Mouse (Mus musculus) granulocyte monocyte progenitor cell, adult 5-6 weeks (primary cell): Measurements from ENCODE around the gene Lcn8. TPM values are rescaled to one million over a fixed set of nuclear protein-coding genes. Genes with fewer than 3 reads are reported as not detected.
"Not testable (repeated sequence)": the region's sequence is repeated elsewhere in the genome, so short reads cannot be mapped to it uniquely, and the experiment has no call there.

Experiments used
- ATAC-seq: replicated peaks from 2 replicates; pipeline ENCODE4 v1.8.0; 2016; ENCODE audit warnings: mild to moderate bottlenecking, moderate TSS enrichment, inconsistent platforms; ENCODE audit not compliant: poor library complexity, severe bottlenecking
- total RNA-seq, 2 experiments: library from RNA; stranded (forward) in 1 of 2; stranded (reverse) in 1 of 2; fragments of 200-712, 200-1000 nt in 1 of 2; fragments of >200 nt in 1 of 2; fragmentation: Nextera tagmentation in 1 of 2; gene quantifications; 2 replicates each; pipeline ENCODE4 v1.2.3; 2014 to 2017

Lcn8 gene
- total RNA-seq, 2 experiments from 2014 or later = not detected

DNA sequence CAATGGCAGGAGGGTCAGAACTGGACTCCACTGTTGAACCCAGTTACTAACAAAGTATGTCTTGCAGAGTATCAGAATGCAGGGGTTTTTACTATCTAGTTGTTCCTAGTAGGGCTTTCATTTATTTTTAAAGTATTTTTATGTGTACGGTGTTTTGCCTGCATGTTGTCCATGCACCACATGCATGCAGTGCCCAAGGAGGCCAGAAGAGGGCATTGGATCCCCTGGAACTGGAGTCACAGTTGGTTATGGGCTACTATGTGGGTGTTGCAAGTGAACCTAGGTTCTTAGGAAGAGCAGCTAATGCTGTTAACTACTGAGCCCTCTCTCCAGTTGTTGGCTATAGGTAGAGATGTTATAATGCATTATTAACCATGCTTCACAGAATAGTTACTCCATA is 10.6 kb downstream of the Lcn8 start:
- ATAC-seq = 0 out of 2 replicates have a peak, but pooled peaks have one; percentile 27

DNA sequence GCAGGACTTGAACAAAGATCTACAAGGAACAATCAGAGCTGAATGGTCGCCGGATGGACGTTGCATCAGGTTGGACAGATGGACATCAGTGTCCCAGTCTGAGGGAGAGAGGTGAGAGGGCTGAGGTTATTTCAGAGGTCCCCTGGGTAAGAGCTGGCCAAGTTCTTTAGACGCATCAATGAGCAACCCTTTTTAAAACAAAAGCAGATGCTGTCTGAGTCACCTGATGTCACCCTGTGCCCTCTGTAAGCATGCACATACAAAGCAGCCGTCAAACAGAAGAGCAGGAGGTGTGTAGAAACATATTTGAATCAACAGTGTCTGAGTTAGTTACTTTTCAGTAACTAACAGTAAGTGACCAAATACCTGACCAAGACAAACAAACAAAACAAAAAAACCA is 11.2 kb downstream of the Lcn8 start:
- no peak for ATAC-seq

DNA sequence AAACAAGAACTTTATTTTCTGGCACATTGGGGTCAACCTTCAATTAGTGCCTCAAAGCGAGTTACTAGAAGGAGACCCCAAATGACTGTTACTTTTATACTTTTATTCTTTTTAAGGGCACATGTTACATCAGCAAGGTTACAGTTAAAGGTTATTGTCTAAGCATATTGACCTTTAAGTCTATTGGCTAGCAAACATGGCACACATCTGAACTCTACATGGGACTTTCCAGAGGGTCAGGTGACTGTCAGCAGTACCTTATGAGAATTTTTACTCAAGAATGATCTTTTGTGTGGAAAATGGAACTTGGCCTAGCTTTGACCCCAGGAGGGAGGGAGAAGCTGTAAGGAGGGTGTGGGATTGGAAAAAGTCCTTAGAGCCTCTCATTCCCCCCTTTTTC is 13.6 kb downstream of the Lcn8 start:
- ATAC-seq = no peak

DNA sequence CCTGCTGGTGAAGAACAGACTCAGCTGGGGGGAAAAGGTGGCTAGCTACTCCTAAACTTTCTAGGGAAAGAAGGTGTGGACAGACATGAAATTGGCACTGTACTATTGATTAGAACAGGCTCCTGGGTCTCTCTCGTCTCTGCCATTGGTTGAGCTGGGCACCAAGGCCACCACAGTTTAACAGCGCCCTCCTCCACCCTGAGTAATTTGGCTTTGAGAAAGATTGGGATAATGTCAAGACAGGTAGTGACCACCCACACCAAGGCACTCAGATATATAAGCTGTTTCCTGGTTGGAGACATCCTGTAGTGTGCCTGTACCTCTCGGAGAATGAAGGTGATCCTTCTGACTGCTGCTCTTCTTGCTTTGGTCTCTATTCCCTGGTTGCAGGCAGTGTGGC is 23.6 kb downstream of the Lcn8 start, which contains the start of gene Lcn6:
Lcn6 (plus strand) TSS at position 301 of the 400 bp plus-strand sequence.
- ATAC-seq = no peak

DNA sequence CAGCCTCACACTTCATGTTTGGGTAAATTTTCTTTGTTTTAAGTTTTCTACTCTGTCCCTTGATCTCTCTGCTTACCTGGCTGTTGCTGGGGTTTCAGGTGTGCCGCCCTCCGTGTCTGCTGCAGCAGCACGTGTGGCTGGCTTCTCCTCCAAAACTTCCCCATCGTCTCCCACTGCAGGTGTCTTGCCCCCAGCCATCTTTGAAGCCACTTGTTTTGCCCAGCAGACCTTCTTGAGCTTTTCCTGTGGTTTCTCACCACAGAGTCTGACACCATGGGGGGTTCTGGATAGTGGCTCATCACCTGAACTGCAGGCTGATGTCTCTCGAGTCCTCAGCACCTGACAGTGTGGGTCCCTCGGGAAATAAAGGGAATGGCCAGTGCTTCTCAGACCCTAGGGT is 26.6 kb downstream of the Lcn8 start:
- no peak for ATAC-seq

DNA sequence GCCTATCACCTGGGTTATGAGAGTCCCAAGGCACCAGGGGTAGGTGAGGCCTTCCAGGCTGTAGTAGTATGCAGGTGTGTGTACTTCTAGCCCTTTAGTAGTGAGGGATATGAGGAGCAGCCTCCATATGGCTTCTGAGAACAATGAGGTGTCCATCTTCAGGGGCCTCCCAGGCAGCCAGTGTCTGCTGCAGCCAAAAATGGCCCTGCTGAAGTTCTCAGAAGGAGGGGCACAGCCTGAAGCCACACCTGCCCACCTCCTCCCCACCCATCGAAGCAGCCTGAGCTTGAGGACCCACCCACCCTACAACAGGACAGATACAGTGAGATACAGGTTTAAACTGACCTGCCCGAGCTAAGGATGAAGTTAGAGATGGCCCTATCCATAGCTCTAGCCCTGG is 29.5 kb downstream of the Lcn8 start, which contains the start of gene Lcn10:
Lcn10 (plus strand) TSS at position 301 of the 400 bp plus-strand sequence.
- no peak for ATAC-seq

DNA sequence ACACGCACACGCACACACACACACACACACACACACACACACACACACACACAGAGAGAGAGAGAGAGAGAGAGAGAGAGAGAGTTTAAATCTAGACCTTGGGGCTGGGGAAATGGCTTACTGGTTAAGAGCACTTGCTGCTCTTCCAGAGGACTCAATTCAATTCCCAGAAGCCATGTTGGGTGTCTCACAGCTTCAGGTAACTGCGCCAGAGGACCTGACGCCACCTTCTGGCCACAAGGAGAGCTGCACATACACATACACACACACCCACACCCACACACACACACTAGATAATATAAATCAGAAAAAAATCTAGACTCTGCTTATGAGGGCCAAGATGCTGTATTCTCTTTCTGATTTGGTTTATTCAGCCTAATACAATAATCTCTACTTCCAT is 34.0 kb downstream of the Lcn8 start:
- no peak for ATAC-seq

DNA sequence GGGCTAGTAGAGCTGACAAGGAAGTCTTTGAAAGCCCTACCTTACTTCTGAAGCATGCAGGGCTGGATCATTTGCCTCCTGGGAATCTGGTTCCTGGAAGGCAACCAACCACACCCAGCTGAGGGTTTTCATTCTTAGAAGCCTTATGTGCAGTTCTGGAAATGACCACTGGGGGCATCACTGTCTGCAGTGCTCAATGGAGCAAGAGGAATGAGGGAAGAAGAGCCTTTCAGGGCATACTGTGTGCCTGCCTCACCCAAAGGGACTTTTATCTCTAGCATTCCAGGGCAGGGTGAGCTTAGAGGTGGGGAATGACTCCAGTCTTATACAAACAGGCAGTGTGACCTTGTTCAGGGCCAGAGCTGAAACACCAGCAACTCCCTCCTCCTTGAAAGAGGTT is 41.7 kb downstream of the Lcn8 start:
- peak; percentile 75 for ATAC-seq

DNA sequence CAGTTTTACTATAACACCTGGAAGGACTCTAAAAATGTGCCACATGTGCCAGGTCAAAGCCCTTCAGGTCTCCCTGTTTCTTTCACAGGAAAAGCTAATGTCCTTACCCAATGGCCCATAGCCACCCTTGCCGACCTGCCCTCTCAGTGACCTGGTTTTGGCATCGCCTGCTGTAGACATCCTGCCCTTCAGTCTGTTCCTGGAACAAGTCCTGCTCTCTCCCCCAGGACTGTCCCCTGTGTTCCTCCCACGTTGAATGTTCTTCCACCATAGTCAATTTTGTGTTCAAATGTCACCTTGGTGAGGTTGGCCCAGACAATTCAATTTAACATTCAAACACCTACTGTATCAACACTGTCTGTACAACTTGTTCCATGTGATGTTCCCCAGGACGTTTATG is 44.0 kb downstream of the Lcn8 start:
- no peak for ATAC-seq

DNA sequence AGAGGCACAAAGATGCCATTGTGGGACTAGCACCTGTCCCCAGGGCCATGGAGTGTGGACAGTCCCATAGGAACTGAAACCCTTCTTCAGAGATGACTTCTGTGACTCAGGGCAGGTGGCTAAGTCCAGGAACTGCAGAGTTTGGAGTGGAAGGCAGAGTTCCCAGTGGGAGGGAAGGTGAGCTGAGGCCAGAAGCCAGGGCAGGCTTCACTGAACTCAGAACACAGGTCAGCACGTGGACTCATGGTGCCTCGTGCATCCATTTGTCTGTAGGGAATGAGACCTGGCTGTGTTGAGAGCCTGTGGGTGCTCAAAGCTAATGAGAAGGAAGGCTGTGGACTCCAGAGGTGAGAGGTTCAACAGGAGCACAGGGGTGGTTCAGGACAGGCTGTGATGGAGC is 45.8 kb downstream of the Lcn8 start:
- no peak for ATAC-seq

DNA sequence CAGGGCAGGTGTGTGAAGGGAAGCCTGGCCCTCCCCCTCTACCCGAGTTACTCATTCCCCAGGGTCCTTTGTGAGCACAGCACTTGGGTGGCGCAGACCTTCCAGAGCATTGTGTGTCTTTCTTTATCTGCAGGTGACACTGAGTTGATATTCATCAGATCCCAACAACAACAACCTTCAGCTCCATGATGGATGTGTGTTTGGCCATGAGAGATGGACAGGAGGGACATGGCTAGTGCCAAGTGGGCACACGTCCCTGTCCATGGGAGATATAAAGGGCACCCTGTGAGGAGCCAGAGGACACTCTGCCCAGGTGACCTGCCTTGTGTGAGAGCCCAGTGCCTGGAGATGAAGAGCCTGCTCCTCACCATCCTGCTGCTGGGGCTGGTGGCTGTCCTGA is 46.8 kb downstream of the Lcn8 start, which contains the start of gene Obp2a:
Obp2a (plus strand) TSS at position 301 of the 400 bp plus-strand sequence.
- not testable (repeated sequence) for ATAC-seq

DNA sequence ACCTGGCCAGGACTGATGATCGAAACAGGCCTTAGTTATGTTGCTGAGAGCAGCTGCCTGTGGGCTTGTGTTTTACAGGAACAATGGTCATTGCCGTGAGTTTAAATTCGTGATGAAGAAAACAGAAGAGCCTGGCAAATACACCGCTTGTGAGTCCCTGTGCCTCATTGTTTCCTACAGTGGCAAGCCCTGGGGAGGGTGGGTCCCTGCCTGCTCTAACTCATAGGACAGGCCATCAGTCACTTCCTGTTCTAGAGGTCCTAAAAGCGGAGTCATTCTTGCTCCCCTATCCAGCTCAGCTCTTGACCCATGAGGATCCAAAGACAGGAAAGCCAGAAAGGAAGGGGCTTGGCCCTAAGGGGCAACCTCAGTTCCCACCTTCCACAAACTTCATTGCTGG is 48.1 kb downstream of the Lcn8 start:
- no peak for ATAC-seq

DNA sequence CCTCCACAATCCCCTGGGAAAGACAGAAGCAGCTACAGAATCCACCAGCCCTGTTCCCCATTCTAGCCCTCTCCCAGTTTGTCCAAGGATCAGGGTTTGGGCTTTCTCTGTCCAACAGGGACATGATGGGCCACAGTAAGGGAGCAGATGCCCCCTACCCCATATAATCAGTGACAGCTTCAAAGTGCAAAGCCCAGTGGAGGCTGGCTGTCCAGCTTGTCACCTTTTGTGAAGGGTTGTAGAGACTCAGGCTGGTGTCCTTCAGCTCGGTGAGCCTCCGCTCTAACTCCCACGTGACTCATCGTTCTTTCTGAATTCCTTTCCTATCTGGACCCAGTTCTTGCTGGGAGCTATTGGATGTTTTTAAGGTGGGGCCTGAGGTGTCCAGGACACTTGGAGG is 50.8 kb downstream of the Lcn8 start:
- no peak for ATAC-seq

Other genes starting within 250 kb of the Lcn8 start
- 34.5 and 38.8 TPM in 2 replicates for gene Fut7, start 229.9 kb upstream of the Lcn8 start, total RNA-seq (2014; fragmentation: Nextera tagmentation)
- gene Fut7, start 229.9 kb upstream of the Lcn8 start, total RNA-seq (2017) = 24.8 and 27.3 TPM in 2 replicates
- 54.8 and 56.4 TPM in 2 replicates for gene Abca2, start 224.4 kb upstream of the Lcn8 start, total RNA-seq (2014; fragmentation: Nextera tagmentation)
- gene Abca2, start 224.4 kb upstream of the Lcn8 start, total RNA-seq (2017) = 21.0 and 23.1 TPM in 2 replicates
- not detected in 2 replicates for gene Clic3, start 196.3 kb upstream of the Lcn8 start, total RNA-seq (2014; fragmentation: Nextera tagmentation)
- gene Clic3, start 196.3 kb upstream of the Lcn8 start, total RNA-seq (2017) = 1.4 TPM in 1 of 2 replicates, not detected in the other
- gene Paxx, start 192.0 kb upstream of the Lcn8 start, total RNA-seq (2014; fragmentation: Nextera tagmentation) = 29.1 and 39.4 TPM in 2 replicates
- 20.2 and 32.5 TPM in 2 replicates for gene Paxx, start 192.0 kb upstream of the Lcn8 start, total RNA-seq (2017)
- 3.5 and 4.2 TPM in 2 replicates for gene Ptgds, start 183.1 kb upstream of the Lcn8 start, total RNA-seq (2014; fragmentation: Nextera tagmentation)
- 0.93 TPM in 1 of 2 replicates, not detected in the other for gene Ptgds, start 183.1 kb upstream of the Lcn8 start, total RNA-seq (2017)
- not detected in 2 replicates for gene Lcn12, start 159.2 kb upstream of the Lcn8 start, total RNA-seq (2014; fragmentation: Nextera tagmentation)
- not detected in 2 replicates for gene Lcn12, start 159.2 kb upstream of the Lcn8 start, total RNA-seq (2017)
- gene Fbxw5, start 152.4 kb upstream of the Lcn8 start, total RNA-seq (2014; fragmentation: Nextera tagmentation) = 30.4 and 55.0 TPM in 2 replicates
- 23.9 and 31.4 TPM in 2 replicates for gene Fbxw5, start 152.4 kb upstream of the Lcn8 start, total RNA-seq (2017)
- 6.0 TPM in 1 of 2 replicates, not detected in the other for gene C8g, start 151.4 kb upstream of the Lcn8 start, total RNA-seq (2014; fragmentation: Nextera tagmentation)
- 1.5 and 1.6 TPM in 2 replicates for gene C8g, start 151.4 kb upstream of the Lcn8 start, total RNA-seq (2017)
- gene Traf2, start 106.2 kb upstream of the Lcn8 start, total RNA-seq (2014; fragmentation: Nextera tagmentation) = 17.3 and 18.2 TPM in 2 replicates
- 13.9 and 15.9 TPM in 2 replicates for gene Traf2, start 106.2 kb upstream of the Lcn8 start, total RNA-seq (2017)
- gene Edf1, start 95.3 kb upstream of the Lcn8 start, total RNA-seq (2014; fragmentation: Nextera tagmentation) = 134 and 171 TPM in 2 replicates
- 96.1 and 107 TPM in 2 replicates for gene Edf1, start 95.3 kb upstream of the Lcn8 start, total RNA-seq (2017)
- gene Mamdc4, start 78.3 kb upstream of the Lcn8 start, total RNA-seq (2014; fragmentation: Nextera tagmentation) = 1.5 and 3.4 TPM in 2 replicates
- 1.2 and 66.7 TPM in 2 replicates for gene Mamdc4, start 78.3 kb upstream of the Lcn8 start, total RNA-seq (2017)
- 62.5 and 89.4 TPM in 2 replicates for gene Phpt1, start 77.9 kb upstream of the Lcn8 start, total RNA-seq (2014; fragmentation: Nextera tagmentation)
- gene Phpt1, start 77.9 kb upstream of the Lcn8 start, total RNA-seq (2017) = 5.9 and 46.2 TPM in 2 replicates
- gene Ajm1, start 71.4 kb upstream of the Lcn8 start, total RNA-seq (2014; fragmentation: Nextera tagmentation) = not detected in 2 replicates
- 0.39 TPM in 1 of 2 replicates, not detected in the other for gene Ajm1, start 71.4 kb upstream of the Lcn8 start, total RNA-seq (2017)
- 63.1 and 75.4 TPM in 2 replicates for gene Rabl6, start 44.6 kb upstream of the Lcn8 start, total RNA-seq (2014; fragmentation: Nextera tagmentation)
- 61.3 and 71.0 TPM in 2 replicates for gene Rabl6, start 44.6 kb upstream of the Lcn8 start, total RNA-seq (2017)
- not detected in 2 replicates for gene Ccdc183, start 35.4 kb upstream of the Lcn8 start, total RNA-seq (2014; fragmentation: Nextera tagmentation)
- gene Ccdc183, start 35.4 kb upstream of the Lcn8 start, total RNA-seq (2017) = not detected in 2 replicates
- 11.4 and 27.3 TPM in 2 replicates for gene Tmem141, start 31.1 kb upstream of the Lcn8 start, total RNA-seq (2014; fragmentation: Nextera tagmentation)
- gene Tmem141, start 31.1 kb upstream of the Lcn8 start, total RNA-seq (2017) = 25.0 and 31.5 TPM in 2 replicates
- gene Fcna, start 25.1 kb upstream of the Lcn8 start, total RNA-seq (2014; fragmentation: Nextera tagmentation) = not detected in 2 replicates
- gene Fcna, start 25.1 kb upstream of the Lcn8 start, total RNA-seq (2017) = 2.0 TPM in 1 of 2 replicates, not detected in the other
- gene Lcn5, start 4.8 kb downstream of the Lcn8 start, total RNA-seq (2014; fragmentation: Nextera tagmentation) = not detected in 2 replicates
- not detected in 2 replicates for gene Lcn5, start 4.8 kb downstream of the Lcn8 start, total RNA-seq (2017)
- gene Lcn6, start 23.7 kb downstream of the Lcn8 start, total RNA-seq (2014; fragmentation: Nextera tagmentation) = not detected in 2 replicates
- not detected in 2 replicates for gene Lcn6, start 23.7 kb downstream of the Lcn8 start, total RNA-seq (2017)
- not detected in 2 replicates for gene Lcn10, start 29.6 kb downstream of the Lcn8 start, total RNA-seq (2014; fragmentation: Nextera tagmentation)
- gene Lcn10, start 29.6 kb downstream of the Lcn8 start, total RNA-seq (2017) = not detected in 2 replicates
- not detected in 2 replicates for gene Obp2a, start 46.9 kb downstream of the Lcn8 start, total RNA-seq (2014; fragmentation: Nextera tagmentation)
- not detected in 2 replicates for gene Obp2a, start 46.9 kb downstream of the Lcn8 start, total RNA-seq (2017)
- 12.2 and 20.9 TPM in 2 replicates for gene Bmyc, start 53.6 kb downstream of the Lcn8 start, total RNA-seq (2014; fragmentation: Nextera tagmentation)
- gene Bmyc, start 53.6 kb downstream of the Lcn8 start, total RNA-seq (2017) = 4.9 and 9.2 TPM in 2 replicates
- not detected in 2 replicates for gene Obp2b, start 83.9 kb downstream of the Lcn8 start, total RNA-seq (2014; fragmentation: Nextera tagmentation)
- gene Obp2b, start 83.9 kb downstream of the Lcn8 start, total RNA-seq (2017) = not detected in 2 replicates
- not detected in 2 replicates for gene Lcn3, start 112.4 kb downstream of the Lcn8 start, total RNA-seq (2014; fragmentation: Nextera tagmentation)
- gene Lcn3, start 112.4 kb downstream of the Lcn8 start, total RNA-seq (2017) = not detected in 2 replicates
- not detected in 2 replicates for gene Lcn11, start 123.9 kb downstream of the Lcn8 start, total RNA-seq (2014; fragmentation: Nextera tagmentation)
- gene Lcn11, start 123.9 kb downstream of the Lcn8 start, total RNA-seq (2017) = not detected in 2 replicates
- not detected in 2 replicates for gene Gm13539, start 129.1 kb downstream of the Lcn8 start, total RNA-seq (2014; fragmentation: Nextera tagmentation)
- not detected in 2 replicates for gene Gm13539, start 129.1 kb downstream of the Lcn8 start, total RNA-seq (2017)
- gene Glt6d1, start 162.7 kb downstream of the Lcn8 start, total RNA-seq (2014; fragmentation: Nextera tagmentation) = not detected in 2 replicates
- gene Glt6d1, start 162.7 kb downstream of the Lcn8 start, total RNA-seq (2017) = not detected in 2 replicates
- not detected in 2 replicates for gene Lcn9, start 170.0 kb downstream of the Lcn8 start, total RNA-seq (2014; fragmentation: Nextera tagmentation)
- not detected in 2 replicates for gene Lcn9, start 170.0 kb downstream of the Lcn8 start, total RNA-seq (2017)
- not detected in 2 replicates for gene Sohlh1, start 194.1 kb downstream of the Lcn8 start, total RNA-seq (2014; fragmentation: Nextera tagmentation)
- gene Sohlh1, start 194.1 kb downstream of the Lcn8 start, total RNA-seq (2017) = not detected in 2 replicates
- not detected in 2 replicates for gene Kcnt1, start 210.6 kb downstream of the Lcn8 start, total RNA-seq (2014; fragmentation: Nextera tagmentation)
- not detected in 2 replicates for gene Kcnt1, start 210.6 kb downstream of the Lcn8 start, total RNA-seq (2017)